Mouse (Mus musculus) ES-E14 (cell line): ENCODE results near the gene Mmp19. TPM values are rescaled to one million over a fixed set of nuclear protein-coding genes. Genes with fewer than 3 reads are reported as not detected.

ENCODE experiments used
- DNase-seq: peaks from one replicate; pipeline ENCODE4 v3.0.0-alpha.2; 2013; ENCODE audit warnings: low read depth, low spot score
- H3K27ac ChIP-seq: 2 replicates; pipeline ENCODE4 v1.5.1; 2012; ENCODE audit warnings: low read depth, mild to moderate bottlenecking, low read length, moderate library complexity, mixed read lengths; ENCODE audit not compliant: poor library complexity, insufficient read depth, severe bottlenecking
- H3K36me3 ChIP-seq: 2 replicates; pipeline ENCODE4 v1.6.1; 2012; ENCODE audit warnings: mild to moderate bottlenecking, low read length, moderate library complexity, mixed read lengths; ENCODE audit not compliant: control insufficient read depth, poor library complexity, insufficient read depth, severe bottlenecking
- H3K4me1 ChIP-seq, 2 experiments: fragments of 150-350 bp in 1 of 2; sonication (generic) in 1 of 2; 2 replicates each; pipeline ENCODE4 v1.6.1; 2012; ENCODE audit warnings: low read length in 2 of 2, mild to moderate bottlenecking in 1 of 2, mixed read lengths in 1 of 2; ENCODE audit not compliant: control insufficient read depth in 2 of 2, insufficient read depth in 2 of 2, poor library complexity in 1 of 2
- H3K4me3 ChIP-seq, 2 experiments: fragments of 150-350 bp in 1 of 2; sonication (generic) in 1 of 2; 2 replicates each; pipeline ENCODE4 v1.5.1; 2012; ENCODE audit warnings: low read length in 2 of 2, low read depth in 1 of 2, mild to moderate bottlenecking in 1 of 2, mixed read lengths in 1 of 2; ENCODE audit not compliant: insufficient read depth in 1 of 2, poor library complexity in 1 of 2, severe bottlenecking in 1 of 2
- H3K9ac ChIP-seq: 2 replicates; pipeline ENCODE4 v1.6.1; 2012; ENCODE audit warnings: low read depth, mild to moderate bottlenecking, low read length, mixed read lengths; ENCODE audit not compliant: poor library complexity, insufficient read depth, severe bottlenecking
- H3K9me3 ChIP-seq: fragments of 150-350 bp; sonication (generic); 2 replicates; pipeline ENCODE4 v1.6.1; 2012; ENCODE audit warnings: low read depth, mild to moderate bottlenecking, low read length; ENCODE audit not compliant: control insufficient read depth, insufficient read depth
- CHD2 ChIP-seq: IDR thresholded peaks from 2 replicates; pipeline ENCODE4 v1.6.1; 2014; ENCODE audit warnings: mild to moderate bottlenecking, low read depth, low read length, inconsistent platforms
- HCFC1 ChIP-seq: IDR thresholded peaks from 2 replicates; pipeline ENCODE4 v1.6.1; 2012; ENCODE audit warnings: low read length, inconsistent platforms, borderline replicate concordance; ENCODE audit not compliant: insufficient read depth
- MAFK ChIP-seq: IDR thresholded peaks from 2 replicates; pipeline ENCODE4 v1.6.1; 2014; ENCODE audit warnings: mild to moderate bottlenecking, low read depth, low read length, inconsistent platforms; ENCODE audit not compliant: insufficient read depth
- ZC3H11A ChIP-seq: IDR thresholded peaks from 2 replicates; pipeline ENCODE4 v1.6.1; 2012; ENCODE audit warnings: low read depth, mild to moderate bottlenecking, inconsistent platforms, low read length, borderline replicate concordance
- ZNF384 ChIP-seq: IDR thresholded peaks from 2 replicates; pipeline ENCODE4 v1.6.1; 2012; ENCODE audit warnings: low read depth, low read length, inconsistent platforms
- in situ Hi-C, 2 experiments: fragments of 600-800 bp; cut with MboI; formaldehyde crosslinking; loops; one replicate each; pipeline ENCODE4 v1.15.1; 2025; ENCODE audit warnings: low sequenced_read_pairs in 2 of 2, inconsistent platforms in 1 of 2; ENCODE audit not compliant: unreplicated experiment in 2 of 2
- total RNA-seq: library from RNA; depleted of rRNA; stranded (reverse); fragments of 300-350 nt; gene quantifications from 2 replicates; pipeline ENCODE4 v1.2.3, GENCODE M21; 2012

Mmp19 gene
- total RNA-seq, 1 experiment = 0.94 TPM

DNA sequence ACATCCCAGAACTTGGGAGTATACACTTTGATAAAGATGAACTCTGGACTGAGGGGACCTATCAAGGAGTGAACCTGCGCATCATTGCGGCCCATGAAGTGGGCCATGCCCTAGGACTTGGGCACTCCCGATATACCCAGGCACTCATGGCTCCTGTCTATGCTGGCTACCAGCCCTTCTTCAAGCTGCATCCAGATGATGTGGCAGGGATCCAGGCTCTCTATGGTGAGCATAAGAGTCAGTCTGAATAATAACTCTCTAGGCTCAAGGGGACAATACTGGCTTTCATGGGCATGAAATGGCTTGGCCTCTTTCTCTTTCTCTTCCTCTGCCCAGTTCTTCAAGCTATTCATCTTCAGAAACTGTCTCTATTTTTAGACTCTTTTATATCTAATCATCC is 4.9 kb downstream of the Mmp19 start:
- Histone ChIP-seq H3K9me3 (no peaks in the 10 kb centered on the region), H3K4me1 (no peaks in the 10 kb centered on the region; a peak in 2 of 4 replicates), H3K36me3 (no peaks in the 10 kb centered on the region; the same call in 1 of the 2 replicates), H3K4me3 (no peak overlapping the region), H3K9ac (no peak overlapping the region), H3K27ac (no peak overlapping the region)
- no peak for DNase-seq
- in situ Hi-C loops = no loop called here
- TF ChIP-seq ZNF384 (no peak), ZC3H11A (no peak), HCFC1 (no peak), MAFK (no peak)

DNA sequence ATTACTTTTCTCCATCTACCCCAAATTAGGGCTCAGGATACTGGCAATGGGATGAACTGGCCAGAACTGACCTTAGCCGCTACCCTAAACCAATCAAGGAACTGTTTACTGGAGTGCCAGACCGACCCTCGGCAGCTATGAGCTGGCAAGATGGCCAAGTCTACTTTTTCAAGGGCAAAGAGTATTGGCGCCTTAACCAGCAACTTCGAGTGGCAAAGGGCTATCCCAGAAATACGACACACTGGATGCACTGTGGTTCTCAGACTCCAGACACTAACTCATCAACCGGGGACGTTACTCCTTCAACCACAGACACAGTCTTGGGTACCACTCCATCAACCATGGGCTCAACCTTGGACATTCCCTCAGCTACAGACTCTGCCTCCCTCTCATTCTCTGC is 8.0 kb downstream of the Mmp19 start:
- H3K4me1 ChIP-seq = peaks cover 0 to 5% of the 10 kb centered on the region in 2 experiments; a peak in 2 of 4 replicates
- no peak overlapping the region for H3K4me3 ChIP-seq
- H3K9ac ChIP-seq = no peak overlapping the region
- no peak for DNase-seq
- TF ChIP-seq MAFK (no peak), HCFC1 (no peak), CHD2 (no peak), ZC3H11A (no peak), ZNF384 (no peak)
- H3K27ac ChIP-seq = no peak overlapping the region
- no peaks in the 10 kb centered on the region for H3K9me3 ChIP-seq
- in situ Hi-C loops = no loop called here
- H3K36me3 ChIP-seq = peaks cover 2% of the 10 kb centered on the region; the same call in 1 of the 2 replicates

DNA sequence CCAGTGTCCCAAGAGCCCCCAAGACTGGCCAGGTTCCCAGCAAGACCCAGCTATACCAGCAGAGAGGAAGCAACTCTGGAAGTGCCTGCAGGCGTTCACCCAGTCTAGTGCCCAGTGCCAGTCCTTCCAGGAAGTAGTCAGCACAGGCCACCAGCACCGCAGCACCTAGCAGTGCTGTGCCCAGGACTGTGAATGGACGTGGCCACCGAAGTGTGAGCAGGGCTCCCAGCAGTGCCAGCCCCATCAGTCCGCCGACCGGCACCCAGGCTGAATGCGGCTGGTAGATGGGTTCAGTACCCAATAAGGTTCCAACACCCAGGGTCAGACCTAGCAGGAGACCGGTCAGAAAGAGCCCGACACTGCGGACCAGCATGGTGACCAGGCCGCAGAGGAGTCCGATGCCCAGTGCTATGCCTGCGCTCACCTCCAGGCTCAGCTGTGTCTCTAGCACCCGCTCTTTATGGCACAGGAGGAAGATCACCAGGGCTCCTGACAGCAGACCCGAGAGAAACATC is 11.3 kb downstream of the Mmp19 start:
- peak overlapping the region in 1 of 2 experiments; percentile 31; a peak in 2 of 4 replicates for H3K4me3 ChIP-seq
- no peak overlapping the region; the same call in 1 of the 2 replicates for H3K27ac ChIP-seq
- peaks cover 2% of the 10 kb centered on the region; the same call in 1 of the 2 replicates for H3K36me3 ChIP-seq
- no peaks in the 10 kb centered on the region for H3K9me3 ChIP-seq
- peak overlapping the region; percentile 7; the same call in 1 of the 2 replicates for H3K9ac ChIP-seq
- peaks cover 0 to 12% of the 10 kb centered on the region in 2 experiments; a peak in 3 of 4 replicates for H3K4me1 ChIP-seq
- no peak for TF ChIP-seq ZNF384
- no peak for TF ChIP-seq CHD2
- no peak for TF ChIP-seq HCFC1
- no peak for TF ChIP-seq ZC3H11A
- TF ChIP-seq MAFK = no peak
- no peak for DNase-seq
- in situ Hi-C loops = no loop called here

DNA sequence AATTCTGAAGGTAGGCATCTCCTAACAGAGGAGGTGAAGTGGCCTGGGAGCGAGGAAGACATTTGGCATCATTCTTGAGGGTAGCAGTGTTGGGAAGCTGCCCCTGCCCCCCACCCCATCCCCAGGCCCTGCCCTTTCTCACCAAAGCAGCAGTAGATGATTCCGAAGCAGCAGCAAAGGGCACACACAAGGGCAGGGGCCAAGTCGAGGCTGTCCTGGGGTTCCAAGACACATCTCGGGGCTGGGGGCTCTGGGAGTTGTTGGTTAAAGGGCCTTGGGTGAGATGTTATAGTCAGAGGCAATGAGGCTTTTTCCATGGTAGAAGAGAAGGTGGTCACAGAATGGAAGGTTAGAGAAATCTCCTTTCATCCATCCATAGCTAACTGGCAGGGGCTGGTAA is 12.2 kb downstream of the Mmp19 start:
- in situ Hi-C loops = no loop called here
- Histone ChIP-seq H3K9ac (no peak overlapping the region), H3K4me3 (peak overlapping the region in 1 of 2 experiments; percentile 90; a peak in 1 of 4 replicates), H3K36me3 (peaks cover 2% of the 10 kb centered on the region; the same call in 1 of the 2 replicates), H3K4me1 (peaks cover 0 to 12% of the 10 kb centered on the region in 2 experiments; a peak in 3 of 4 replicates), H3K27ac (no peak overlapping the region), H3K9me3 (no peaks in the 10 kb centered on the region)
- DNase-seq = no peak
- TF ChIP-seq ZC3H11A (no peak), MAFK (no peak), HCFC1 (no peak), ZNF384 (no peak), CHD2 (no peak)
